ENCODE assay signal across 15 mouse cellular contexts in genomic region chr17:47474250-47474649, GRCm38 (mm10). TPM values are rescaled to one million over a fixed set of nuclear protein-coding genes. Genes with fewer than 3 reads are reported as not detected.
"Had no signal": no experiment of that assay in that cellular context is flagged by ENCODE, and none has a peak within 500 bp of the region (broad histone marks: within the 10 kb centered on the region; RNA-seq: fewer than 3 reads in every experiment).

No protein-coding gene starts in this region.

- H3K27ac ChIP-seq: liver, embryonic 14.5 days; midbrain, embryonic 10.5 days; midbrain, embryonic 12.5 days; neural tube, embryonic 13.5 days; neural tube, embryonic 15.5 days had no signal

- H3K9ac ChIP-seq: liver, embryonic 14.5 days; lung, embryonic 14.5 days; midbrain, embryonic 12.5 days; neural tube, embryonic 13.5 days; neural tube, embryonic 15.5 days; stomach, embryonic 15.5 days had no signal

- H3K4me3 ChIP-seq: midbrain, embryonic 10.5 days; midbrain, embryonic 12.5 days; myocyte; neural tube, embryonic 13.5 days; neural tube, embryonic 15.5 days; stomach, embryonic 15.5 days had no signal

- H3K36me3 ChIP-seq: midbrain, embryonic 10.5 days; midbrain, embryonic 12.5 days; neural tube, embryonic 13.5 days; neural tube, embryonic 15.5 days; stomach, embryonic 15.5 days had no signal

- H3K27me3 ChIP-seq: stomach, embryonic 15.5 days had no signal

- ATAC-seq: midbrain, embryonic 16.5 days had no signal

- H3K9me3 ChIP-seq: midbrain, embryonic 10.5 days; midbrain, embryonic 12.5 days; neural tube, embryonic 13.5 days; neural tube, embryonic 15.5 days; stomach, embryonic 15.5 days had no signal

- H3K4me1 ChIP-seq: midbrain, embryonic 12.5 days had no signal

- DNase-seq: retina, postnatal 1 day; right cerebral cortex, adult 18-20 months had no signal

- H3K4me2 ChIP-seq: lung, embryonic 14.5 days; midbrain, embryonic 12.5 days; neural tube, embryonic 13.5 days; neural tube, embryonic 15.5 days; stomach, embryonic 15.5 days had no signal

RNA-seq across cellular contexts. Expression of gene 1700001C19Rik, which starts 37.1 kb away (rescaled TPM):
- total RNA-seq: megakaryocyte, adult 5-6 weeks; megakaryocyte-erythroid progenitor cell, adult 5-6 weeks had no signal
- polyA plus RNA-seq: lung, embryonic 16.5 days; myocyte; small intestine, adult 2 months had no signal
